Mouse (Mus musculus) neural tube, embryonic 15.5 days (tissue): ENCODE data around the gene Eef1a1. TPM values are rescaled to one million over a fixed set of nuclear protein-coding genes. Genes with fewer than 3 reads are reported as not detected.
A peak's percentile ranks its signal among the peaks of the same experiment; 100 is the strongest.

Experiments used
- ATAC-seq: fragments of 200-750 bp; cut with Nextera tagmentation; 2 replicates; pipeline ENCODE4 v1.8.0; 2017; ENCODE audit warnings: mild to moderate bottlenecking, moderate TSS enrichment, moderate library complexity; ENCODE audit not compliant: low FRiP score
- H3K27ac ChIP-seq: fragments of 300-500 bp; sonication (generic); replicated peaks from 2 replicates; pipeline ENCODE4 v1.5.1; 2015; ENCODE audit warnings: mild to moderate bottlenecking, inconsistent platforms
- H3K27me3 ChIP-seq: fragments of 300-500 bp; sonication (generic); replicated peaks from 2 replicates; pipeline ENCODE4 v1.6.1; 2015; ENCODE audit warnings: inconsistent platforms
- H3K36me3 ChIP-seq: fragments of 300-500 bp; sonication (generic); 2 replicates; pipeline ENCODE4 v1.6.1; 2015; ENCODE audit warnings: inconsistent platforms
- H3K4me1 ChIP-seq: fragments of 300-500 bp; sonication (generic); 2 replicates; pipeline ENCODE4 v1.6.1; 2015; ENCODE audit warnings: inconsistent platforms
- H3K4me2 ChIP-seq: fragments of 300-500 bp; sonication (generic); 2 replicates; pipeline ENCODE4 v1.6.1; 2015; ENCODE audit warnings: inconsistent platforms, mild to moderate bottlenecking, moderate library complexity
- H3K4me3 ChIP-seq: fragments of 300-500 bp; sonication (generic); replicated peaks from 2 replicates; pipeline ENCODE4 v1.5.1; 2015; ENCODE audit warnings: mild to moderate bottlenecking, inconsistent platforms
- H3K9ac ChIP-seq: fragments of 300-500 bp; sonication (generic); replicated peaks from 2 replicates; pipeline ENCODE4 v1.6.1; 2015; ENCODE audit warnings: mild to moderate bottlenecking, inconsistent platforms
- H3K9me3 ChIP-seq: fragments of 300-500 bp; sonication (generic); replicated peaks from 2 replicates; pipeline ENCODE4 v1.6.1; 2016; ENCODE audit warnings: inconsistent platforms
- WGBS: fragments of 180-500 bp; shearing (Covaris S2); methylation state at CpG from one replicate; pipeline ENCODE4 v1.1.7; 2015; ENCODE audit warnings: mixed read lengths; 5-methylcytosine and 5-hydroxymethylcytosine counted together
- polyA plus RNA-seq: library from polyadenylated mRNA; unstranded; fragments of >200 nt; fragmentation: Nextera tagmentation; extraction: Ambion mirVana; gene quantifications from 2 replicates; pipeline ENCODE4 v1.2.1, GENCODE M21; 2015

The Eef1a1 gene
- polyA plus RNA-seq, result 2,707 and 3,339 TPM in 2 replicates

DNA sequence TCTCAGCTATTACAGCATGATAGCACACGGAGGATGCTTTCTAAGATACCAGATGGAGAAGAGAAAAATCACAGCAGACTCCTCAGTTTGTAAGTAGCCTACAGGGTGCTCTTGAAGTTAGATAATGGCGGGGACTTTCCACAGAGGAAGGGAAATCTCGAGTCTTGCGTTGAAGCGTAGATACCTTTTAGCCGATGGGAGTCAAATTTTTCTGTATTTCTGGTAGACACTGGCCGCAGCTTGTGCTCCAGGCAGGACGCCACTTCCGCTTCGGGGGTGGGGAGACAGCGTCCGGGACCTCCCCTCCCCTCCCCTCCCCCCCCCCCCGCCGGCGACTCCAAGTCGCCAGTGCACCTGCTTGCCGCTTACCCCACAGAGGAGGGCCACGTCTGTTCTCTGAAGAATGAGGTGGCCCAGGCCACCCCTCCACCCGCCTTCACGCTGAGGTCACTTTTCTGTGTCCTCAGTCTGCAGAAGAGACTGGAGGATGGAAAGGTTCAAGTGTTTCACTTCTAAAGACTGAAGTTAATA lies at the start of gene Eef1a1:
Gene Eef1a1 (minus strand): TSS at position 262 of the 531 bp plus-strand sequence.
- H3K4me3 ChIP-seq, result peak within 1 kb of the TSS; percentile 40
- peaks cover 10% of the 10 kb centered on the region; the same call in 1 of the 2 replicates for H3K4me1 ChIP-seq
- 0% methylated on average over 15 of the region's 20 CpGs for WGBS
- peak within 1 kb of the TSS; percentile 72 for H3K4me2 ChIP-seq
- H3K27me3 ChIP-seq, result no peaks in the 10 kb centered on the region
- H3K36me3 ChIP-seq, result no peaks in the 10 kb centered on the region
- peak within 1 kb of the TSS; percentile 45 for H3K9ac ChIP-seq
- H3K27ac ChIP-seq, result peak within 1 kb of the TSS; percentile 61; the same call in 1 of the 2 replicates
- H3K9me3 ChIP-seq, result no peaks in the 10 kb centered on the region
- ATAC-seq, result peak; percentile 62

- Histone ChIP-seq H3K27me3 (no peaks in the 10 kb centered on the region), H3K9me3 (no peaks in the 10 kb centered on the region), H3K4me3 (no peak overlapping the region), H3K4me2 (no peak overlapping the region), H3K4me1 (0 out of 2 replicates have a peak, but pooled peaks cover 4% of the 10 kb centered on the region), H3K27ac (no peak overlapping the region), H3K9ac (no peak overlapping the region), H3K36me3 (peaks cover 6% of the 10 kb centered on the region; the same call in 1 of the 2 replicates)
- 74% methylated on average over 6 of the region's 6 CpGs for WGBS
- no peak for ATAC-seq
Observed at GRCm38 (mm10) chr9:78538421-78538820, 49.5 kb upstream of the Eef1a1 start.

- ATAC-seq, result peak; percentile 71
- WGBS, result 78% methylated on average over 9 of the region's 9 CpGs
- 0 out of 2 replicates have a peak, but pooled peaks cover 4% of the 10 kb centered on the region for H3K4me1 ChIP-seq
- H3K9me3 ChIP-seq, result no peaks in the 10 kb centered on the region
- H3K9ac ChIP-seq, result no peak overlapping the region
- H3K27me3 ChIP-seq, result no peaks in the 10 kb centered on the region
- peaks cover 6% of the 10 kb centered on the region; the same call in 1 of the 2 replicates for H3K36me3 ChIP-seq
- no peak overlapping the region for H3K4me3 ChIP-seq
- H3K27ac ChIP-seq, result 0 out of 2 replicates have a peak overlapping the region, but pooled peaks have one; percentile 23
- H3K4me2 ChIP-seq, result no peak overlapping the region
Observed at GRCm38 (mm10) chr9:78537154-78537873, 48.4 kb upstream of the Eef1a1 start.

- WGBS, result 94% methylated on average over 7 of the region's 7 CpGs
- Histone ChIP-seq H3K4me3 (no peak overlapping the region), H3K4me1 (0 out of 2 replicates have a peak, but pooled peaks cover 4% of the 10 kb centered on the region), H3K9ac (no peak overlapping the region), H3K27me3 (no peaks in the 10 kb centered on the region), H3K27ac (no peak overlapping the region), H3K9me3 (no peaks in the 10 kb centered on the region), H3K36me3 (peaks cover 4% of the 10 kb centered on the region; the same call in 1 of the 2 replicates), H3K4me2 (no peak overlapping the region)
- ATAC-seq, result no peak
Observed at GRCm38 (mm10) chr9:78534606-78535005, 45.7 kb upstream of the Eef1a1 start.

DNA sequence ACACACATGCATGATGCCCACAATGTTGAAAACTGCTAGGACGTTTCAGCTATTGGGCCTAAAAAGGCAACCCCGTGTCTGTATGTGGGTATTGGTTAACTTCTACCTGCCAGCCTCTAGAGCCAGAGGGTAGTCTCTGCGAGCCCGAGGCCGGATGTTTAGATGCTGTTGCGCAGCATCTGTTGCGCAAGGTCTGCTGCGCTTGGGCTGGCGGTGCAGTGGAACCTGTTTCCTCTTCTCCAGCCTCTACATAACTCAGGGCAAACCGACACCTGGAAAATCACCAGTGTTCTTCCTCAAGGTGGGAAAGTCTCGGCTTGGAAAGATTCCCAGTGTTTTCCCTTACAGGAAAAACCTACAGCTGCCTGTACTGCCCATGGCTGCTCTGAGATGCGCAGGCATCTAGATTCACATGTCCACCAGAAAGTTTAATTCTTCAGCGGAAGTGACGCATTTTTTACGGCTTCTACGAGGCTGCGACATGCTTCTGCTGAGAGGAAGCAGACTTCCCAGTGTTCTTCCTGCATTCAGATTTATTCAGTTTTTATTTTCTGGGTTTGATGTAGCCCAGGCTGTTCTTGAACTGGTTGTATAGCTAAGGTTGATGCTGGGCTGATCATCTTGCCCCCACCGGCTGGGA lies 44.5 kb upstream of the Eef1a1 start:
- no peak overlapping the region for H3K27ac ChIP-seq
- H3K36me3 ChIP-seq, result peaks cover 3% of the 10 kb centered on the region; the same call in 1 of the 2 replicates
- ATAC-seq, result no peak
- WGBS, result 84% methylated on average over 18 of the region's 18 CpGs
- no peaks in the 10 kb centered on the region for H3K27me3 ChIP-seq
- H3K4me1 ChIP-seq, result peaks cover 4% of the 10 kb centered on the region; the same call in 1 of the 2 replicates
- no peaks in the 10 kb centered on the region for H3K9me3 ChIP-seq
- H3K4me3 ChIP-seq, result no peak overlapping the region
- H3K4me2 ChIP-seq, result no peak overlapping the region
- H3K9ac ChIP-seq, result no peak overlapping the region

GRCm38 (mm10) chr9:78532341-78532819 lies 43.4 kb upstream of the Eef1a1 start:
- Histone ChIP-seq H3K9ac (no peak overlapping the region), H3K27me3 (no peaks in the 10 kb centered on the region), H3K4me3 (no peak overlapping the region), H3K36me3 (peaks cover 3% of the 10 kb centered on the region; the same call in 1 of the 2 replicates), H3K9me3 (no peaks in the 10 kb centered on the region), H3K27ac (no peak overlapping the region), H3K4me1 (peaks cover 9% of the 10 kb centered on the region), H3K4me2 (no peak overlapping the region)
- ATAC-seq, result no peak
- WGBS, result 57% methylated on average over 9 of the region's 9 CpGs

DNA sequence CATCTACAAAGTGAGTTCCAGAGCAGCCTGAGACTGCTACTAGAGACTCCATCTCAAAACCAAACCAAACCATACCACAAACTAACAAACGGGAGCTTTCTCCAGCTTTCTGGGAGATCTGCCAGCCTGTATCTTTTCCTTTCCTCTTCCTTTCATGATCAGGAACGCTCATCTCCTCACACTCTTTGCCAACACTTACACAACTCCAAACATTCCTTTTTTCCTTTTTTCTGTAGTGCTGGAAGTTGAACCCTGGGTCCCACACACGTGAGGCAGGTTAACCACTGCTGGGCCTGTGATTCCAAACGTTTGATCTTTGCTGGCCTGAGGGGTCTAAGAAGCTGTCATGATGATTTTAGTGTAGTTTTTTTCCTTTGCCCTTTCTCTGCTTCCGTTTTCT lies 42.9 kb upstream of the Eef1a1 start:
- peaks cover 10% of the 10 kb centered on the region for H3K4me1 ChIP-seq
- no peak overlapping the region for H3K4me2 ChIP-seq
- H3K4me3 ChIP-seq, result no peak overlapping the region
- no peaks in the 10 kb centered on the region for H3K27me3 ChIP-seq
- H3K9me3 ChIP-seq, result no peaks in the 10 kb centered on the region
- ATAC-seq, result no peak
- no peak overlapping the region for H3K9ac ChIP-seq
- WGBS, result 52% methylated on average over 5 of the region's 5 CpGs
- no peak overlapping the region for H3K27ac ChIP-seq
- no peaks in the 10 kb centered on the region for H3K36me3 ChIP-seq

DNA sequence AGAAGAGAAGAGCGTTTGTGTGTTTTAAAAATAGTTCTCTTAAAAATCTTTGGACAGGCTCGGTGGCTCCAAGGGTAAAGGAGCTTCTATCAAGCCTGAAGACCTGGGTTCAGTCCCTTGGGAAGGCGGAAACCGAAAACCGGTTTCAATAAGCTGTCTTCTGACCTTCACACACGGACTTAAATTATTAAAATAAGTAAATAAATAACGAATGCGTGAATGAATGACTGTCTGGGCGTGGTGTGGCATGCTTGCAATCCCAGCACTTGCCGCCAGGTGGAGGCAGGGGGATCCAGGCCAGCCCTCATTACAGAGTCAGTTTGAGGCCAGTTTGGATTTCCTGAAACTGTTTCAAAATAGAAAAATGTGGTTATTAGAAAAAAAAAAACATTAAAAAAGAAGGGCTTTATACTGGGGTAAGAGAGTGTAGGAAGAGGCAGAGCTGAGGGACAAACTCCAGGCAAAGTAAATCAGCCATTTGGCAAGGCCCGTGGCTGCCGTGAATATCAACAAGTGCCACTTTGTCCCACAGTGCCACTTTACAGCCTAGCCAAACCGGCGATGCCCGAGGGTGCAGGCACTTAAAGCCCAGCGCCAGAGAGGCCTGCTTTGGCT lies 38.9 kb upstream of the Eef1a1 start:
- Histone ChIP-seq H3K27ac (peak overlapping the region; percentile 88), H3K9me3 (no peaks in the 10 kb centered on the region), H3K4me1 (peaks cover 12% of the 10 kb centered on the region), H3K4me2 (peak overlapping the region; percentile 89), H3K9ac (peak overlapping the region; percentile 63), H3K4me3 (peak overlapping the region; percentile 53), H3K27me3 (no peaks in the 10 kb centered on the region), H3K36me3 (no peaks in the 10 kb centered on the region)
- under 1% methylated on average over 16 of the region's 16 CpGs for WGBS
- peak; percentile 73 for ATAC-seq

GRCm38 (mm10) chr9:78527301-78527761 lies 38.4 kb upstream of the Eef1a1 start:
- peak overlapping the region; percentile 63 for H3K9ac ChIP-seq
- no peaks in the 10 kb centered on the region for H3K36me3 ChIP-seq
- peak; percentile 86 for ATAC-seq
- H3K27me3 ChIP-seq, result no peaks in the 10 kb centered on the region
- peak overlapping the region; percentile 88 for H3K27ac ChIP-seq
- WGBS, result under 1% methylated on average over 24 of the region's 24 CpGs
- H3K4me1 ChIP-seq, result peaks cover 12% of the 10 kb centered on the region
- no peaks in the 10 kb centered on the region for H3K9me3 ChIP-seq
- peak overlapping the region; percentile 89 for H3K4me2 ChIP-seq
- peak overlapping the region; percentile 53 for H3K4me3 ChIP-seq

- H3K4me1 ChIP-seq, result peaks cover 18% of the 10 kb centered on the region
- H3K36me3 ChIP-seq, result no peaks in the 10 kb centered on the region
- no peak overlapping the region for H3K4me3 ChIP-seq
- no peak overlapping the region for H3K27ac ChIP-seq
- WGBS, result 89% methylated on average over 2 of the region's 2 CpGs
- H3K9ac ChIP-seq, result no peak overlapping the region
- ATAC-seq, result no peak
- no peaks in the 10 kb centered on the region for H3K9me3 ChIP-seq
- no peaks in the 10 kb centered on the region for H3K27me3 ChIP-seq
- H3K4me2 ChIP-seq, result no peak overlapping the region
Observed at GRCm38 (mm10) chr9:78526206-78526605, 37.3 kb upstream of the Eef1a1 start.

- Histone ChIP-seq H3K36me3 (no peaks in the 10 kb centered on the region), H3K9me3 (no peaks in the 10 kb centered on the region), H3K27ac (no peak overlapping the region), H3K9ac (no peak overlapping the region), H3K4me1 (peaks cover 24% of the 10 kb centered on the region), H3K4me2 (no peak overlapping the region), H3K4me3 (no peak overlapping the region), H3K27me3 (no peaks in the 10 kb centered on the region)
- no peak for ATAC-seq
- WGBS, result 94% methylated on average over 17 of the region's 17 CpGs
Observed at GRCm38 (mm10) chr9:78525451-78526135, 36.6 kb upstream of the Eef1a1 start.
